Comparison of ENCODE assay signal across 23 mouse cellular contexts in genomic region chr13:107910125-107910524, GRCm38 (mm10).
A peak's percentile ranks its signal among the peaks of the same experiment; 100 is the strongest.
DNase-seq lines count a peak whose midpoint lies in the region; ATAC-seq and TF ChIP-seq lines count a peak whose summit lies in the region.
"Had no signal": no experiment of that assay in that cellular context is flagged by ENCODE, and none has a peak within 500 bp of the region (broad histone marks: within the 10 kb centered on the region; RNA-seq: fewer than 3 reads in every experiment).

No protein-coding gene starts in this region.

- no peaks in the 10 kb centered on the region for H3K36me3 ChIP-seq in hindbrain, embryonic 10.5 days
- no peaks in the 10 kb centered on the region for H3K36me3 ChIP-seq in hindbrain, embryonic 11.5 days (ENCODE audit: control insufficient read depth, insufficient read depth, low read length)
- no peaks in the 10 kb centered on the region for H3K36me3 ChIP-seq in limb, embryonic 12.5 days
- no peaks in the 10 kb centered on the region for H3K36me3 ChIP-seq in limb, embryonic 10.5 days
- H3K36me3 ChIP-seq in midbrain, embryonic 14.5 days (ENCODE audit: control insufficient read depth, insufficient read depth, low read length) = no peaks in the 10 kb centered on the region
- H3K36me3 ChIP-seq in midbrain, embryonic 13.5 days = no peaks in the 10 kb centered on the region
- no peaks in the 10 kb centered on the region for H3K36me3 ChIP-seq in limb, embryonic 14.5 days (ENCODE audit: control insufficient read depth, insufficient read depth, low read length)
- H3K36me3 ChIP-seq: embryonic facial prominence, embryonic 15.5 days; forebrain, embryonic 15.5 days; heart, embryonic 10.5 days; hindbrain, embryonic 15.5 days had no signal

- DNase-seq in hindbrain, embryonic 10.5 days (ENCODE audit: low spot score) = no peak
- no peak for DNase-seq in hindbrain, embryonic 11.5 days (ENCODE audit: low spot score)
- no peak for DNase-seq in limb, embryonic 10.5 days (ENCODE audit: low spot score)
- no peak for DNase-seq in midbrain, embryonic 14.5 days
- no peak for DNase-seq in limb, embryonic 14.5 days (ENCODE audit: low spot score)
- DNase-seq: adrenal gland, postnatal 14 days; cerebellum, adult 18-20 months; cerebellum, adult 9-11 months; cerebellum, postnatal 36 days; gastrocnemius, postnatal 36 days; heart, adult 18-20 months; heart, postnatal 10 days; heart, postnatal 4 days had no signal

- no peak overlapping the region for H3K9ac ChIP-seq in hindbrain, embryonic 11.5 days (ENCODE audit: low read depth, low read length)
- H3K9ac ChIP-seq in limb, embryonic 12.5 days (replicated peaks) = no peak overlapping the region
- no peak overlapping the region for H3K9ac ChIP-seq in midbrain, embryonic 14.5 days (replicated peaks; ENCODE audit: low read length)
- no peak overlapping the region for H3K9ac ChIP-seq in midbrain, embryonic 13.5 days (replicated peaks)
- no peak overlapping the region for H3K9ac ChIP-seq in limb, embryonic 14.5 days (ENCODE audit: low read depth, low read length, severe bottlenecking)
- H3K9ac ChIP-seq: embryonic facial prominence, embryonic 15.5 days; forebrain, embryonic 15.5 days; hindbrain, embryonic 15.5 days had no signal

- no peaks in the 10 kb centered on the region for H3K9me3 ChIP-seq in hindbrain, embryonic 10.5 days
- H3K9me3 ChIP-seq in hindbrain, embryonic 11.5 days (ENCODE audit: control insufficient read depth, low read length) = no peaks in the 10 kb centered on the region
- no peaks in the 10 kb centered on the region for H3K9me3 ChIP-seq in limb, embryonic 12.5 days
- no peaks in the 10 kb centered on the region for H3K9me3 ChIP-seq in limb, embryonic 10.5 days (replicated peaks)
- H3K9me3 ChIP-seq in midbrain, embryonic 14.5 days (ENCODE audit: control insufficient read depth, low read length) = no peaks in the 10 kb centered on the region
- no peaks in the 10 kb centered on the region for H3K9me3 ChIP-seq in midbrain, embryonic 13.5 days
- H3K9me3 ChIP-seq in limb, embryonic 14.5 days (ENCODE audit: control insufficient read depth, low read length) = no peaks in the 10 kb centered on the region
- H3K9me3 ChIP-seq: embryonic facial prominence, embryonic 15.5 days; forebrain, embryonic 15.5 days; heart, embryonic 10.5 days; hindbrain, embryonic 15.5 days had no signal

- 0 out of 2 replicates have a peak overlapping the region, but pooled peaks have one; percentile 46 for H3K27ac ChIP-seq in hindbrain, embryonic 10.5 days
- H3K27ac ChIP-seq in hindbrain, embryonic 11.5 days (ENCODE audit: low read depth, low read length) = no peak overlapping the region
- 0 out of 2 replicates have a peak overlapping the region, but pooled peaks have one; percentile 1 for H3K27ac ChIP-seq in limb, embryonic 12.5 days
- H3K27ac ChIP-seq in limb, embryonic 10.5 days = no peak overlapping the region
- H3K27ac ChIP-seq in midbrain, embryonic 14.5 days (replicated peaks; ENCODE audit: low read depth, low read length) = 0 out of 2 replicates have a peak overlapping the region, but pooled peaks have one; percentile 26
- no peak overlapping the region for H3K27ac ChIP-seq in midbrain, embryonic 13.5 days
- no peak overlapping the region for H3K27ac ChIP-seq in limb, embryonic 14.5 days (replicated peaks; ENCODE audit: low read depth, low read length)
- H3K27ac ChIP-seq: embryonic facial prominence, embryonic 15.5 days; forebrain, embryonic 15.5 days; heart, embryonic 10.5 days; hindbrain, embryonic 15.5 days had no signal

- H3K27me3 ChIP-seq in hindbrain, embryonic 10.5 days (ENCODE audit: insufficient read depth, poor library complexity, severe bottlenecking) = no peaks in the 10 kb centered on the region
- no peaks in the 10 kb centered on the region for H3K27me3 ChIP-seq in hindbrain, embryonic 11.5 days (ENCODE audit: control insufficient read depth, insufficient read depth, low read length)
- no peaks in the 10 kb centered on the region for H3K27me3 ChIP-seq in limb, embryonic 12.5 days
- no peaks in the 10 kb centered on the region for H3K27me3 ChIP-seq in limb, embryonic 10.5 days (ENCODE audit: low read depth, poor library complexity, severe bottlenecking)
- H3K27me3 ChIP-seq in midbrain, embryonic 14.5 days (ENCODE audit: control insufficient read depth, insufficient read depth, low read length) = no peaks in the 10 kb centered on the region
- no peaks in the 10 kb centered on the region for H3K27me3 ChIP-seq in midbrain, embryonic 13.5 days
- H3K27me3 ChIP-seq in limb, embryonic 14.5 days (ENCODE audit: control insufficient read depth, insufficient read depth, low read length) = no peaks in the 10 kb centered on the region
- H3K27me3 ChIP-seq: CH12.LX; embryonic facial prominence, embryonic 15.5 days; forebrain, embryonic 15.5 days; hindbrain, embryonic 15.5 days; Patski had no signal

- no peak for TF ChIP-seq POLR2A in limb, embryonic 14.5 days (IDR thresholded peaks at IDR 0.05; ENCODE audit: borderline replicate concordance, extremely low read depth, insufficient read depth, insufficient read length)

- no peak overlapping the region for H3K4me3 ChIP-seq in hindbrain, embryonic 10.5 days
- no peak overlapping the region for H3K4me3 ChIP-seq in hindbrain, embryonic 11.5 days (ENCODE audit: low read depth, low read length)
- H3K4me3 ChIP-seq in limb, embryonic 12.5 days (replicated peaks) = no peak overlapping the region
- H3K4me3 ChIP-seq in limb, embryonic 10.5 days = no peak overlapping the region
- no peak overlapping the region for H3K4me3 ChIP-seq in midbrain, embryonic 14.5 days (replicated peaks; ENCODE audit: low read depth, low read length)
- H3K4me3 ChIP-seq in midbrain, embryonic 13.5 days (replicated peaks) = no peak overlapping the region
- H3K4me3 ChIP-seq in limb, embryonic 14.5 days (replicated peaks; ENCODE audit: low read length) = no peak overlapping the region
- H3K4me3 ChIP-seq: embryonic facial prominence, embryonic 15.5 days; forebrain, embryonic 15.5 days; heart, embryonic 10.5 days; hindbrain, embryonic 15.5 days had no signal

- ATAC-seq in hindbrain, embryonic 11.5 days (ENCODE audit: low FRiP score) = no peak
- no peak for ATAC-seq in limb, embryonic 12.5 days (ENCODE audit: insufficient number of reproducible peaks, insufficient read depth, low FRiP score, low TSS enrichment, low read depth)
- no peak for ATAC-seq in midbrain, embryonic 14.5 days (ENCODE audit: low FRiP score, low TSS enrichment)
- ATAC-seq in midbrain, embryonic 13.5 days = no peak
- ATAC-seq in limb, embryonic 14.5 days (ENCODE audit: low FRiP score, low read depth) = peak; percentile 72
- no peak for ATAC-seq in CD4-positive, CD25-positive, alpha-beta regulatory T cell, adult 4 months
- ATAC-seq: activated CD4-positive, CD25-positive, alpha-beta regulatory T cell, adult 4 months; forebrain, embryonic 15.5 days; Patski had no signal

- peaks cover 12% of the 10 kb centered on the region for H3K4me1 ChIP-seq in hindbrain, embryonic 10.5 days (replicated peaks)
- H3K4me1 ChIP-seq in hindbrain, embryonic 11.5 days (replicated peaks; ENCODE audit: control insufficient read depth, insufficient read depth, low read length) = no peaks in the 10 kb centered on the region
- peaks cover 20% of the 10 kb centered on the region for H3K4me1 ChIP-seq in limb, embryonic 12.5 days (replicated peaks)
- H3K4me1 ChIP-seq in limb, embryonic 10.5 days = no peaks in the 10 kb centered on the region
- H3K4me1 ChIP-seq in midbrain, embryonic 14.5 days (ENCODE audit: control insufficient read depth, insufficient read depth, low read length) = peaks cover 15% of the 10 kb centered on the region
- peaks cover 13% of the 10 kb centered on the region; the same call in 1 of the 2 replicates for H3K4me1 ChIP-seq in midbrain, embryonic 13.5 days (replicated peaks)
- peaks cover 9% of the 10 kb centered on the region; the same call in 1 of the 2 replicates for H3K4me1 ChIP-seq in limb, embryonic 14.5 days (ENCODE audit: control insufficient read depth, insufficient read depth, low read length)
- H3K4me1 ChIP-seq: heart, embryonic 10.5 days had no signal

- WGBS in hindbrain, embryonic 10.5 days = 82% methylated on average over 7 of the region's 7 CpGs
- WGBS in hindbrain, embryonic 11.5 days = 79% methylated on average over 7 of the region's 7 CpGs
- WGBS in limb, embryonic 12.5 days = 54% methylated on average over 7 of the region's 7 CpGs
- WGBS in limb, embryonic 10.5 days = 87% methylated on average over 7 of the region's 7 CpGs
- WGBS in midbrain, embryonic 14.5 days = 63% methylated on average over 7 of the region's 7 CpGs
- WGBS in midbrain, embryonic 13.5 days = 73% methylated on average over 7 of the region's 7 CpGs
- 24% methylated on average over 7 of the region's 7 CpGs for WGBS in limb, embryonic 14.5 days

- no peak overlapping the region for H3K4me2 ChIP-seq in hindbrain, embryonic 11.5 days (replicated peaks; ENCODE audit: low read depth, low read length)
- no peak overlapping the region for H3K4me2 ChIP-seq in limb, embryonic 12.5 days
- H3K4me2 ChIP-seq in midbrain, embryonic 14.5 days (ENCODE audit: low read length) = no peak overlapping the region
- H3K4me2 ChIP-seq in midbrain, embryonic 13.5 days (replicated peaks) = no peak overlapping the region
- 0 out of 2 replicates have a peak overlapping the region, but pooled peaks have one; percentile 6 for H3K4me2 ChIP-seq in limb, embryonic 14.5 days (replicated peaks; ENCODE audit: low read depth, low read length, severe bottlenecking)
- H3K4me2 ChIP-seq: embryonic facial prominence, embryonic 15.5 days; forebrain, embryonic 15.5 days; hindbrain, embryonic 15.5 days had no signal

Comparison
In these comparisons a context has a peak if more than half of its experiments do, and no peak if none do; other contexts are left out.
1. H3K27ac ChIP-seq: peak in hindbrain, embryonic 10.5 days (single experiment), limb, embryonic 12.5 days (single experiment) and midbrain, embryonic 14.5 days (single experiment); none in hindbrain, embryonic 11.5 days (single experiment), limb, embryonic 10.5 days (single experiment), midbrain, embryonic 13.5 days (single experiment) and limb, embryonic 14.5 days (single experiment).